Mouse (Mus musculus): ENCODE results near the gene Swi5.

The Swi5 gene

GRCm38 (mm10) chr2:32260635-32261034 is 27.2 kb downstream of the Swi5 start:
- no peak for DNase-seq (ENCODE audit: low read depth, low spot score)

- peak; percentile 93 for DNase-seq (ENCODE audit: low read depth, low spot score)
Measured at GRCm38 (mm10) chr2:32259657-32260417, 28.0 kb downstream of the Swi5 start, which contains the start of gene Uck1. Gene Uck1, minus strand, starts transcription at chr2:32260159.

DNA sequence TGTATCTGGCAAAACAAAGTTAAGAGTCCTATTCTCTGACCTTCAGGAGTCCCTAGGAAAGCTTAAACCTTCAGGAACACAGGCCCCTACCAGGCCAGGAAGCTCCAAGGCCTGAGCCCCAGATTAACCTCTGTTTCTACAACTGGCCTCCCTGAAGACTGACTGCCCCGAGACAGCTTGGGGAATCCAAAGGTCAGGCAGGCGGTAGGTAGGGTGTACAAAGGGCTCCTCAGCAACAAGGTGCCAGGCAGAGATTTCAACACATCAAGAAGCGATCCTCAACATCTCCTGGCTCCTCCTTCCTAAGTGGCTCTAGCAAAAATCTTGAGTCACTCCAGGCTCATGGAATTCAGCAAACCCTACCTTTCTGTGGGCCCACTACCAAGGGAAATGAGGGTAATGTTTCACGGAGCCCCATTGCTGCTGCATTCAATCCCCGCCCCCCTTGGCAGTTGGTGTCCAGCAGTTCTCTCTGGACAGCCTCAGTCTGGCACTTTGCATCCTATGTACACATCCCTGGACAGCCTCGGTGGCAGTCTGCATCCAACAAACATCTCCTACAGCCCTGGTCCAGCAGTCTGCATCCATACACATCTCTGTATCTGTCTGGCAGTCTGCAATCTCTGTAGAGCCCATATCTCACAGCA is 28.9 kb downstream of the Swi5 start:
- DNase-seq (ENCODE audit: low read depth, low spot score) = no peak

- no peak for DNase-seq (ENCODE audit: low read depth, low spot score)
Measured at GRCm38 (mm10) chr2:32256273-32256672, 31.6 kb downstream of the Swi5 start.

DNA sequence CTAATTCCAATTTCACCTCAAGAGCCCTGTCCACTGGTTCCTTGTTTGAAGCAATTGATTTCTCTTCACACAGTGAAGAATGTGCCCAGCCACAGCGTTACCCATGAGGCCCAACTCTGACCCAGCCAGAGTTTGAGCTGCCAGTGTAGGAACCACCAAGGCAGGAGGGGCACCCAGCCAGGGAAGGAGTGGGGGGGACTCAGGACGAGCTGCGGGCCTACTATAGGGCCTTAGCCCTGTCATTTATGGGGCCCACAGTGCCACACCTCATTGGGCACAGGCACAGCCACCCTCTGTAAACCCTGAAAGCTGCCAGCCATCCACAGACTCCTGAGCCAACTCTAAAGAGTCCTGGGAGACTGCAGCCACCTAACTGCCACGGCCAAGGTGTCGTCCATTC is 33.3 kb downstream of the Swi5 start:
- DNase-seq (ENCODE audit: low read depth, low spot score) = no peak

DNA sequence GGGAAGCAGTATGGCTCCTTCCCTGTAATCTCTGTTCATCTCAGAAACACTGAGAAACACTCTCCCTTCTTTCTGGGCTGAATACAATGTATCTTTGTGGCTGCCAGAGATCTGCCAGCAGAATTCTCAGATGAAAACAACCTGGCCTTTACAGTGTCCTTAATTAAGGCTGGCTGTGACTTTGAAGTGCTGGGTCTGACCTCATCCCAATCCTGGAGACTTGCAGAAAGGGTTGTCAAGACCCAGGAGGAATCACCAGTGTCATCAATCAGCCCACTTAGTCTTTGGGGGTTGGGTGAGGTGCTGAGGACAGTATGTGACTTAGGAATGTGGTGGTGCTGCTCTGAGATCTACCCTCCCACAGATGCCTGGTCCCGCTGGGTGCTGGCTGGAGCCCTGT is 34.5 kb downstream of the Swi5 start:
- DNase-seq (ENCODE audit: low read depth, low spot score) = no peak

DNA sequence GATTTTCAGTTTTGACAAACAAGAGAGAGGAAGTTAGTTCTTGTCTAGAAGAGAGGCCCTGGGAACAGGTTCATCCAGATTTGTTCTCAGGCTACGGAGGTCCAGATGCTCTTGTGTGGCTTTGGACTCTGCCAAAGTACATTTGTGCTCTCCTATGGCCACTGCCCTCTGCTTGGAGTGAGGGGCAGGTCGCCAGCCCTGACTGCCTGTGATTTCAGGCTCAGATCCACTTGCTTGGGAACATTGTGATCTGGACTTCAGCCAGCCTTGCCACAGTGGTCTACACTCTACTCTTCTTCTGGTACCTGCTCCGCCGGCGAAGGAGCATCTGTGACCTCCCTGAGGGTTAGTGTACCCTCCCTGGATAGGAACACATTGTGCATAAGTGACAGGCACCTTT is 35.2 kb downstream of the Swi5 start:
- DNase-seq (ENCODE audit: low read depth, low spot score) = no peak

GRCm38 (mm10) chr2:32251791-32252527 is 35.9 kb downstream of the Swi5 start:
- peak; percentile 76 for DNase-seq (ENCODE audit: low read depth, low spot score)

DNA sequence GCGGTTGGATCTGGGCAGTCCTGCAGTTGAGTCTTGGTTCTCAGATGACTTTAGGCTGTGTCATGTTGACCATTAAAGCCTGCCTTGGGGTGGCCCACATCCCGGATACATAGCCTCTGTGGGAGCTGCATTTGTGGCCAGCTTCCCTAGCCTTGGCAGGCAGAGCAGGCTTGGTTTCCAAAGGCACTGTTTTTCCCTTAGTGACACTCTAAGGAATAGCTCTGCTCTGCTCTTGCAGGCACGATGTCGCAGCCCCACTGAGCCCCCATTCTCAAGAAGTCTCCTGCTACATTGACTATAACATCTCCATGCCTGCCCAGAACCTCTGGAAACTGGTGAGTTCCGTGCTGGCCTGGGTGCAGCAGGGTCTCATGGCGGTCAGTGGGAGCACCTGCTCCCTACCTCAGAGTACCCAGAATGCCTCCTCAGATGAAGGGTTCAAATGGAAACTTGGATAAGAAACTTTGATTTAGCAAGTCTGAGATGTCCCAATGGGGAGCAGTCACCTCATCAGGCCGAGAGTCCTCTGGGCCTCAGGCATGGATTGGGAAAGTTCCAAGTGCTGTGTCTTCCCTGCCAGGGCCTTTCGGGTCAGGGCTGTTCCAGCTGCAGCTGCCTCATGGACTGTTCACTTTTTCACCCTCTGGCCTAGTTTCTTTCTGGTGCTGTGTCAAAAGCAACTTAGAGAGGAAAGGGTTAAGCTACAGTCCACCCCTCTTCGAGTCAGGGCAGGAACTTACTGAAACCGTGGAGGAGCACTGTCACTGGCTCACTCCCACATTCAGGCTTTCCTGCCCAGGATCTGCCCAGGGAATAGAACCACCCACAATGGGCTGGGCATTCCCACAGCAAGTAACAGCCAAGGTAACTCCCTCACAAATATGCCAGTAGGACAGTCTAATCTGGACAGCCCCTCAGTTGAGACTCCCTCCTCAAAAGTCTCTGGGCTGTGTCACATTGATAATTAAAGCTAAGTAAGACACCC is 39.2 kb downstream of the Swi5 start:
- DNase-seq (ENCODE audit: low read depth, low spot score) = peak; percentile 57

DNA sequence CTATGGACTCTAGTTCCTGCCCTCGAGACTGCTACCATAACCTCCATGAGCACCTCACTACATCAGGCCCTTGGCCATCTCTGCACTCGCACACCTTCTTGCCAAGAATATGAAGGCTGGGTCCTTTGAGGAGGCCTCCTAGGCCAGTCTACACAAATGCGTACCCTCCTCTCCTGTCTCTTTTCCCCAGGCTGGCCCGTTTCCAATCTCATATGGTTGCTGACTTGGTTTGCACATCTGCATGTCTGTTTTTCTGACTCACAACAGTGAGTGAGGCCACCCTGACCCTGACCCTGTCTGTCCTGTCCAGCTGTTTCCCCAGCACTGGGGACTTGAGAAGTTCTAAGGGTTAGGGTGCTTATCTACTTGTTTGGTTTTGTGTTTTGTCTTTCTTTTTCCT is 41.1 kb downstream of the Swi5 start:
- no peak for DNase-seq (ENCODE audit: low read depth, low spot score)

DNA sequence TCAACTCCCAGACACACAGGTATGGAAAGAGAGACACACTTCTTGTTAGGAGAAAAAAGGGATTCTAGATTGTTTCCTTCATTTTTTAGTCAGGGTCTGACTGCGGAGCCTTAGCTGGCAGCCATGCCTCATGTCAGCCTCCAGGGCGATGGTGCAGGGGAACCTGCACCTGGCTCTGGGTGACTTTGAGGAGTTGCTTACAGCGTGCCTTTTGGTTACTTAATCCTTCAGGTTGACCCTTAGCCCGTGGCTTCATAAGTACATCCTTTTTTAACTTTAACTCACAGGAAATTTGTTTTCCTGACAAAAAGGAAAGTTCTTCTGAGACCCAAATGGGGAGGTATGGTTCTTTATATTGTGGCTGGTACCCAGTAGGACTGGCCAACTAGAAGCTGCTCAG is 44.9 kb downstream of the Swi5 start:
- no peak for DNase-seq (ENCODE audit: low read depth, low spot score)

DNA sequence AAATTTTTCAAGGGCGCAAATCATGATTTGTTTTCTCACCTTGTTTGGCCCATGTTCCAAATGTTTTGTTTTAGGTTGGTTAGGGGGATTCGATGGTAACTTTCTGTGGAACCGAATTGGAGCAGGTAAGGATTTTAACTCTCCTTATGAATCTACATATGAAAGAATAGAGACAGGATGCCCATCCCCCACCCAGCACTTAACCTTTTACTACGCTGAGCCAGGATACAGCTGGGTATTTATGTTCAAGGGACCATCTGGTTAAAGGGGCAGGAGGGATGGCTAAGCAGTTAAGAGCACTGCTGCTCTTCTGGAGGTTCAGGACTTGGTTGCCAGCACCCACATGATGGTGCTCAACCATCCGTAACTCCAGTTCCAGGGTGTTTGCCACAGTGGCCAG is 47.3 kb downstream of the Swi5 start:
- no peak for DNase-seq (ENCODE audit: low read depth, low spot score)

DNA sequence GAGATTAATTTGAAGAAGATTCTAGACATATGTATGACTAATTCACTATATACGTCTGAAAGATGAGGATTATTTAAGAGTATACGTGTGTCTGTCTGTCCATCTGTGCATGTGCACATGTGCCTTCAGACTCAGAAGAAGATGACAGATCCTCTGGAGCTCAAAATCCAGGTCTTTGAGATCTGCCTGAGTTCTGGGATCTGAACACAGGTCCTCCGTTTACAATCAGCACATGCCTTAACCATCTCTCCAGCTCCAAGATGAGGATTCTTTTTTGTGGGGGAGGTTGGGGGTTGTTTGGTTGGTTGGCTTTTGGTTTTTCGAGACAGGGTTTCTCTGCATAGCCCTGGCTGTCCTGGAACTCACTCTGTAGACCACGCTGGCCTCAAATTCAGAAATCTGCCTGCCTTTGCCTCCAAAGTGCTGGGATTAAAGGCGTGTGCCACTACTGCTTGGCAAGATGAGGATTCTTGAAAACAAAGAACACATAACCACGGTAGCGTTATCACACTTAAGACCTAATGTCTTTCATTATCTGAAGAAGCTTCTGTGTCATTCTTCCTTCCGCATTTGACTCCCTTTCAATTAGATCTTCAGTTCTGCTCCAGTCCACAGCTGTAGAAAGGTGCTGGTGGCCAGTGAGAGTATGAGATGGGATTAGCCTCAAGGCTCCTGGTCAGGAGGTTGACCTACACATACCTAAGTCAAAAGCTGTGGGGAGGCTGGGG is 49.0 kb downstream of the Swi5 start:
- no peak for DNase-seq (ENCODE audit: low read depth, low spot score)

- no peak for DNase-seq (ENCODE audit: low read depth, low spot score)
Measured at GRCm38 (mm10) chr2:32237571-32237970, 50.3 kb downstream of the Swi5 start.

DNA sequence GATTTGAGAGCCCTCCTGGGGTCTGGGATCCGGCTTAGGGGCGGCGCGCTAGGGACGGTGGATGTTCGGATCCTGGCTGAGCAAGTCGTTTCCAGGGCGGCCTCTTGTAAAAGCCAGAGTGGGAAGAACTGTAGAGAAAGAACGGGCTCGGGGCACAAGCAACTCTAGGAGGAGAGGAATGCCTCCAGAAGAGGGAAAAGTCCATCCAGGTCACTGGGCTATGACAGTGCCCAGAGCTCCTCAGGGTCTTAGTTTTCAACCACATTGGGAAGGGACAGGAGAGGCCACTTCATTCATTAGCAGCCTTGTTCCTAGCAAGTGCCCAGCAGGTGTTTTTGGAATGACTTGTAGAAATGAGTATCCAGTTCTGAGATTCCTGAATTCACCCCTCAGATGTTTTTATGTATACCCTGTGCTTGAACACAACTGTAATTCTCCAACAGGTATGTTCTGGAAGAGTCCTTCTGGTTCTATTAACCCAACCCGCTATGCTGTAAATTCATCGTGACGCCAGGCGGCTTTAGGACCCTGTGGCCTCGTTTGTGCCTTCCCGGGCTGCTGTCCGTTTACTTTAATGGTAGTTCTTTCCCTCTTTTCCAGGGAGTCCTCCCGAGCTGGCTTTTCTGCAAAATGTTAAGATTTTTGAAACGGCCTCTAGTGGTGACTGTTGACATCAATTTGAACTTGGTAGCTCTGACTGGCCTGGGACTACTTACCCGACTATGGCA is 51.0 kb downstream of the Swi5 start:
- no peak for DNase-seq (ENCODE audit: low read depth, low spot score)

GRCm38 (mm10) chr2:32235886-32236759 is 51.8 kb downstream of the Swi5 start, which contains the start of gene Pomt1:
Gene Pomt1, plus strand, starts transcription at chr2:32236590.
- peak; percentile 96 for DNase-seq (ENCODE audit: low read depth, low spot score)

DNA sequence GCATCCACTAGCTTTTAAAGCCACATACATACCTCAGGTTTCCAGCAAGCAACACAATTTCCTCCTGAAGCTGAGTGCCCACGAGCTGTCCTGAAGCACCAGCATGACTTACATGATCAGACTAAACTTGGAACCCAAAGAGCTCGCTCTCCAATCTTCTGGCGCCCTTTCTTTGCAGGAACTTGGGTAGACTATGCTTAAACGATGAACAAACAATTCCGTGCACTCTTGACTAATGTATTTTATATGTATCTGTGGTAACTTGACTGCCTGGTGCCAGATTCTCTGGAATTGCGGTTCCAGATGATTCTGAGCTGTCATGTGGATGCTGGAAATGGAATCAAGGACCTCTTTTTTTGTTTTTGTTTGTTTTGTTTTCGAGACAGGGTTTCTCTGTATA is 52.4 kb downstream of the Swi5 start:
- DNase-seq (ENCODE audit: low read depth, low spot score) = no peak

All from skeletal muscle tissue, adult 2 months (tissue).